Mouse (Mus musculus): ENCODE data around the gene Gfod1. TPM values are rescaled to one million over a fixed set of nuclear protein-coding genes. Genes with fewer than 3 reads are reported as not detected.

The Gfod1 gene
- total RNA-seq, 2 experiments from 2014 or later, result 108 to 112 TPM

DNA sequence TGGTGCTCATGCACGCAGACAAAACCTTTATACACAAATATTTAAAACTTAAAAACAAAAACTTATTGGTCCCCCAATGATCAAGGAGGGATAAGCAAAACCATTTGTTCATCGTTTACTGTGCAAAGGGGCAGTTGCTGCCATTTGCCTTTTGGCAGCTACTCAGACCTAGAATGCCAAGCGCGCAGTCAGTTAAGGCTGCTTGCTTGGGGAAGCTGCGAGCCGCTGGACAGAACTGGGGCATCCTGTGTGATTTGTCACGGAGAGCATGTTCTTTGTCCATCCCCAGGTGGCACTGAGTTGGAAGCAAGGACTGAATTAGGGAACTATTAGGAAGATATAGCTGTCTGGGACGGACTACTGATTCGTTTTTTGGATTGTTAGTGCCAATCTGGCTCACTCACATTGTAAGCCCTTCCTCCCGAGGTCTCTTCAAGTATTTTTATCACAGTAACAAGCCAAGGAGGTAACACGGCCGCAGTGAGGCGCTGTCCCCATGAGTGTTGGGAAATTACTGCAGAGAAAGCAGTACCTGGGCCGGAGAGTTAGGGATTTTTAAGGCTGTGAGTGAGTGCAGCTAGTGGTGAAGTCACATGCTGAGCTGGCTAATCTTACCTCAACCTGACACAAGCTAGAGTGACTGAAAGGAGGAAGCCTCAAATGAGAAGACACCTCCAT is 131.8 kb downstream of the Gfod1 start:
- no peak for DNase-seq (ENCODE audit: low spot score in 2 of 2)

DNA sequence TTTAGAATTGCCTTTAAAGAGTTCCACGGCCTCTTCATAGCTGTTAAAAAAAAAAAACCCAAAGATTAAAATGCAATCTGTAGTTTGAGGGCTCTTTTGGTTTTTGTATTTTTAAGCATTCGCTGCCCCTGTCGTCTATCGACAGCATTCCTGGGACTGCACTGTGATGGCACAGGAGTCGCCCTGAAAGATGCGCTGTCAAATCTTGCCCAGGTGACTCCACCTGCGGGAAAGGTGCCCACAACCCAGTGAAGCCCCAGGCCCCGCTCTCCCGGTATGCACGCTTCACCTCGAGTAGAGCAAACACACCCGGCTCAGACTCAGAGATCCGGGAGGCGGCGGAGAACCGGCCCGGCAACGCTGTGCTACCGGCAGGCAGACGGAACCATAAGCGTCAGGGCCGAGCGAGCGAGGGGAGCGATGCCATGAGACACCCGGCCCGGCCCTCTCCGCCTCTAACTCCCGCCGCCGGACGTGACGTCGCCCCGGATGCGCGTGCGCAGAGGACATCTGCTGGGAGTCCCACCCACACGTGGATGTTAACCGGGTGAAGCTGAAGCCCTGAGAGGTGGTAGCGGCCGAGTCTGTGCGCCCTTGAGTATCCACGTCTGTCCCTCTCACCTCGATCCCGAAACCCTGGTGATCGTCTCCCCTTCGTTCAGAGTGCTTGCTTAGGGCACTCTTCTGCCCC is 132.8 kb downstream of the Gfod1 start, which contains the start of gene Tbc1d7:
Tbc1d7 (minus strand) TSS at position 482 of the 691 bp plus-strand sequence.
- peak; percentile 96 to 98 for DNase-seq (ENCODE audit: low spot score in 2 of 2)

DNA sequence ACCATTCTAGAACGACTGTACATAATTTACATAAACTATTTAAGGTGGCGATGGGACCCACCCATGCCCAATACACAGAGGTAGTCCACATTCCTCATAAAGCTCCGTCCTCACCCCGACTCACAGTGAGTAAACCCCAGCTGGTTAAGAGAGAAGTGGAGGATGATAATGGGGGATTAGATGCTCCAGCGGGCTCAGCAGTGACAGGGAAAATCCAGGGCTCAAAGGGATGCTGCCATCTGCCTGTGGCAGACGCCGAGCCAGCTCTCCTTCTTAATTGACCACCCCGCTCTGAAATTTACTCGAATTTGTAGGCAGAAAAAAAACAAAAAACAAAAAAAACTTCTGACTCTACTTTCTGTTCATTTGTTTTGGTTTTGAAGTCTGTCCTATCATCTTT is 136.3 kb downstream of the Gfod1 start:
- no peak for DNase-seq (ENCODE audit: low spot score in 2 of 2)

DNA sequence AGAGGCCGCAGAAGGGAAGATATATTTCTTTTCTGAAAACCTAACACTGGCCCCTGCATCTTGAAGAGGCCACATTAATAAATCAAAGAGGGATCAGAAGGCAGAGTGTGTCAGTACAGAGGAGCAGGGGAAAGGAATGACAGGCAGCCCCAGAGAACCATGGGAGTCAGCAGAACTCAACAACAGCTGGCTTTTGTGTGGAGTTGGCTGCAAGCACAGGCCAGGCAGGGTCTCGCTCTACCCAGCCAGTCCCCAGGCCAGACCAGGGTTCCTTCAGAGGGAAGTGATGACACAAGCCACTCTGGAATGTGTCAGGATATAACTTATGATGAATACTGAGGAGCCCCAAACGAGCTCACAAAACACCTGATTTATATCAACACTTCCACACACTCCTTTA is 144.5 kb downstream of the Gfod1 start:
- no peak for DNase-seq (ENCODE audit: low spot score in 2 of 2)

DNA sequence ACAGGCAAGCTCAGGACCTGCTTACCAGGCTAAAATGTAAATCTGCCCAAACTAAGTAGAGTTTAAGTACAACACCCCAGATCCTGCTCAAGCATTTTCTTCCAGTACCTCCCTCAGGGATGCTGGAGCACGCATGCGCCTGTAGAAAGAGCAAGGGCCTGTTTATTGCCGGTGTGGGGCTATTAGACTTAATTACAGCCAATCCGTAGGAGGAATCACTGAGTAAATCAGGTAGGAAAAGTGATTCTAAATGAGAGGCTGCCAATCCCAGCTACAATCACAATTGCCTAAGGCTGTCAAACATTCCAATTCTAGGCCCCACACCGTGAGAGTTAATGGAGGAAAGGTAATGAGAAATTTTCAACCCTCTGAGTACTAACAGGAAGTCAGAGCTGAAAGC is 145.7 kb downstream of the Gfod1 start:
- no peak for DNase-seq (ENCODE audit: low spot score in 2 of 2)

DNA sequence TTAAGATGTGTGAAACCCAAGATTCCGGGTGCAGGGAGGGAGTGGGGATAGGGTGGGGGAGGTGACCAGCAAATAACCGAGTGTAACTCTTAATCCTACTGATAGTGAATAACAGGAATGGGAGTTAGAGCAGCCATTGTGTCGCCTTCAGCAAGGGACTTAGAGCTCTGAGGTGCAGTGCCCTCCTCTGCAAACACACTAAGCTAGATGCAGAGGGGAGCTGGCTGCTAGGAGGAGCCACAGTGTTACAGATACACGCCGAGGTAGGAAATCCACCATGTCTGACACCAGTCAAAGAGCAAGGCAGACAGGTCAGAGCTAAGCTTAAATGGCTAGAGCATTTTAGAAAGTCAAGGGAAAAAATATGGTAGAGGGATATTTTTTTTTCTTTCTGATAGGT is 146.6 kb downstream of the Gfod1 start:
- DNase-seq (ENCODE audit: low spot score in 2 of 2), result no peak

DNA sequence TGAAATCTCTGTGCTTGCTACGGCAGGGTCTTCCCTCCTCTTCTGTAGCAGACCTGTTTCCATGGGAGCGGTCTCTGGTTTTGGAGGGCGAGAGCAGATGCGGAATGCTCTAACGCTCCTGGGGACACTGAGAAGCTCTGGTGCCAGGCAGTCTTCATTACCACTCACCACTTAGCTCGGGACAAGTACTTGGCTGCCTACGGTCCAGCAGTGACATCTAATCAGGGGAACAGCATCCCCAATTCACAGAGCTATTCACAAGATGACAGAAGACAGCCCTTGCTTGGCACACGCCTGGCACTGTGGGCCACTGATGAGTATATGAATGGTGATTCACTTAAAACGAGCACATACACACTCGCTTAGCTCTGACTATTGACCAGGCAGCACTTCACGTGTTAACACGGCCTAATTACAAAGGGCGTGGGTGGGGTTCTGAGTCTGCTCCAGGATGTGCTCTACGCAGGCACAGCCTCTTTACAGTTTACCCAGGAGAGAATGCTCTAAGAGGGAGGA is 151.9 kb downstream of the Gfod1 start:
- no peak for DNase-seq (ENCODE audit: low spot score in 2 of 2)

DNA sequence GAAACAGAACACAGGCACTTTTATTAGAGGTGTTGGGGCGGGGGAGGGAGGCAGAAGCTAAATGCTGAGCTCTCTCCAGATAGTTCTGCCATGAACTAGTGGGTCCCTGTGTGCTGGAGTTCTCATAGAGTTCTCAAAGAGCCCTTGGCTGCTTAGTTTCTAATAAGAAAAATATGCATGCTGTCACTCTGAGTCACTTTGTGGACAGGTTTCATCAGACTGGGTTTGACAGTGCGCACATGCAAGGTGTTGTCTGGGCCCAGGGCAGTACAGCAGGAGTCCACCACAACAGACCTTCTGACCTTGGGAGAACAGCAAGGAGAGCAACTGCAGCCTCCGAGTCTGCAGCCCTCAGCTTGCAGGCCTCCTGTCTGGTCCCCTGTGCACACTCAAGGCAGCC is 154.3 kb downstream of the Gfod1 start:
- DNase-seq (ENCODE audit: low spot score in 2 of 2), result no peak

DNA sequence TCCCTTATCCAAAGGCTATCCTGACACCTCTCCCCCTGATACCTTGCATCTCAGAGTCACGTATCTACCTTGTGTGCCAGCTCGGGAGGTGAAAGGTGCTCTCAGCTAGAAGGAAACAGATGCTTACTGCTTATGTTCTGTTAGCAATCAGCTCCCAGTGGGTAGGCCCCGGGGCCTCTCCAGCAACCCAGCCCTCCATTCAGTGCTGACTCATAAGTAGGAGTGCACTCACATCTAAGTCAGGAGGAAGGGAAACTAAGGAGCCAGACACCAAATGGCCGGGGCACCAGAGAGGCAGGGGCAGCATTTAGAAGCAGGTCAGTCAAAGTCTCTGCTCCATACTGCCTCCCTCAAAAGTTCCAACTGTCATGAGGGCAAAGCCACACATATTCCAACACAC is 155.3 kb downstream of the Gfod1 start:
- no peak for DNase-seq (ENCODE audit: low spot score in 2 of 2)

DNA sequence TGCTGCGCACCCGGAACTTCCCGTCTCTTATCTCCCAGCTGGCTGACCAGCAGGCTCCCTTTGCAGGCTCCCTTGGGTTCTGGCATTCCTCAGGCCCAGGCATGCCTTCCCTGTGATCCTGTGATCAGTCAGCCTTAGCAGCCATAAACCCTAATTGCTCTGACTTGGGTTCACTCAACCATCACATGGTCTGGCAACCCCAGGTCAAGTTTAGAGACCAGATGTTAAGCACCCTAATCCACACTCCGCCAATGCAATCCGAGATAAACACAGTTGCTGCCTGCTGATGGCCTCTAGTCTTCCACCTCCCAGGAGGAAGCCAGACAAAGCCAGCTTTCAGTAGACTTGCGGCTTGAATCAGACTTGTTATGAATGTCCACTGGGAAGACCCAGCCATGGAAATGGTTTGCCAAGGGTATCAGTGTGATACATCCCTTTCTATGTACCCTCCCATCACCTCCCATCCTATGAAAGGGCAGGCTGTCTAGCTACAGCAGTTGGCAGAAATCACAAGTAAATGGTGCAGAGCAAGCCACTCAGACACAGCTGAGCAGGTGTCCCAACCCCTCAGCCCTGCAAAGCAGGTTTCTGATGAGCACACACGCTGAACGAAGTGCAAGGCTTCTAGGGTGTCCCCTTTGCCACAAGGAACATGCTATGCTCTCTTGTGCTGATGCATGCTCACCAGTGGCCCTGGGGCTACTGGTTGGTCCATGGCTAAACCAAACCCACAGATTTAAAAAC is 157.3 kb downstream of the Gfod1 start:
- no peak for DNase-seq (ENCODE audit: low spot score in 2 of 2)

Other genes starting within 250 kb of the Gfod1 start
- 10 to 100 TPM; 24.4 to 29.3 TPM for gene Tbc1d7, start 132.7 kb downstream of the Gfod1 start, total RNA-seq (2021)
- gene Sirt5, start 61.3 kb upstream of the Gfod1 start, total RNA-seq (2021), result 10 to 100 TPM; 22.2 to 22.7 TPM
- 10 to 100 TPM; 69.4 to 74.4 TPM for gene Nol7, start 94.2 kb upstream of the Gfod1 start, total RNA-seq (2021)
- 10 to 100 TPM; 86.0 to 88.0 TPM for gene Ranbp9, start 177.1 kb upstream of the Gfod1 start, total RNA-seq (2021)

Measured in layer of hippocampus, adult 18-20 months (tissue).